Mouse (Mus musculus): Measurements from ENCODE around the gene Ocm. TPM values are rescaled to one million over a fixed set of nuclear protein-coding genes. Genes with fewer than 3 reads are reported as not detected.

The Ocm gene
- polyA plus RNA-seq, 1 experiment from 2014 or later = 5.9 TPM

DNA sequence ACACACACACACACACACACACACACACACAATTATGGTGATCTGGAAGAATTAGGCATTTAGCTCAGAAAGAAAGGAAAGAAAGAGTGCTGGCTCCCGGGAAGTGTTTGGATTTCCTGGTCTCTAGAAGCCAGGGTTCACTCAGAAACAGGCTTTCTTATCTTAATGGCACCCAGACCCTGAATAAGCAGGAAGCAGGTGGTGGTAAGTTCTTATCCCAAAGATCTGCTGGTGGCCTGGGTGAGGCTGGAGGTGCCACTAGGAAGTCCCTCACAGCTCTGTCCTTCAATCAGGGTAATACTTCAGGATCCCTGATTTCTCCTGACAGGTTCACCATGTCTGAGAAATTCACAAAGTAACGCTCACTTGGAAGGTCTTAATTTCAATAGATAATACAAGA, 44.1 kb downstream of the Ocm start:
- peaks cover 16% of the 10 kb centered on the region; the same call in 1 of the 2 replicates for H3K36me3 ChIP-seq (ENCODE audit: insufficient read depth, low read length)
- 73% methylated on average over 2 of the region's 2 CpGs for WGBS
- no peak for TF ChIP-seq CTCF (IDR thresholded peaks at IDR 0.05; ENCODE audit: low read depth)
- no peak overlapping the region for H3K4me2 ChIP-seq (ENCODE audit: low read length)
- H3K4me3 ChIP-seq (replicated peaks; ENCODE audit: low read depth, low read length) = no peak overlapping the region
- no peak overlapping the region for H3K9ac ChIP-seq (ENCODE audit: low read depth, low read length)
- H3K27ac ChIP-seq = no peak overlapping the region
- no peak for ATAC-seq (replicated peaks; ENCODE audit: low FRiP score, low read depth)
- H3K9me3 ChIP-seq (replicated peaks; ENCODE audit: low read length) = no peaks in the 10 kb centered on the region
- no peak for DNase-seq (ENCODE audit: low spot score)
- H3K4me1 ChIP-seq (replicated peaks; ENCODE audit: insufficient read depth, low read length) = no peaks in the 10 kb centered on the region
- H3K27me3 ChIP-seq (ENCODE audit: insufficient read depth, low read length) = no peaks in the 10 kb centered on the region

DNA sequence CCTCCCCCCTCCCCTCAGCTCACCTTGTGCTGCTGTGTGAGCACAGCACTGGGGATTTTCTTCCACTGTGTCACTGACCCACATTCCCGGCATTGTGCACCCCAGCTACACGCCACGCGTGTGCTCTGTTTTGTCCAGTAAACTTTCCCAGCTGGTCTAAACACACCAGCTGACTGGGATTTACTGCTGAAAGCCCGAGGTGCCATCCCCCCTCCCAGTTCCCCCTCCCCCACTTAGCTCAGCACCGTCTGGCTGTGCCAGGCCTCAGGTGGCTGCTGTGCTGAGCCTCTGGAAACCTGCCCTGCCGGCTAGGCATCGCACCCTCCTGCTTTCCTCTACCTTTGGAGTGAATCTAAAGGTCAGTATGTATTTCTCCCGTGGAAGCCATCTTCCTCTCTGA, 45.6 kb downstream of the Ocm start:
- H3K4me3 ChIP-seq (replicated peaks; ENCODE audit: low read depth, low read length) = no peak overlapping the region
- 19% methylated on average over 9 of the region's 9 CpGs for WGBS
- no peak overlapping the region for H3K27ac ChIP-seq
- H3K4me1 ChIP-seq (replicated peaks; ENCODE audit: insufficient read depth, low read length) = no peaks in the 10 kb centered on the region
- no peak overlapping the region for H3K4me2 ChIP-seq (ENCODE audit: low read length)
- 0 out of 2 replicates have a peak, but pooled peaks cover 7% of the 10 kb centered on the region for H3K36me3 ChIP-seq (ENCODE audit: insufficient read depth, low read length)
- DNase-seq (ENCODE audit: low spot score) (no peak), ATAC-seq (replicated peaks; ENCODE audit: low FRiP score, low read depth) (no peak; the same call in 1 of the 2 replicates)
- no peak overlapping the region for H3K9ac ChIP-seq (ENCODE audit: low read depth, low read length)
- no peak for TF ChIP-seq CTCF (IDR thresholded peaks at IDR 0.05; ENCODE audit: low read depth)
- no peaks in the 10 kb centered on the region for H3K9me3 ChIP-seq (replicated peaks; ENCODE audit: low read length)
- no peaks in the 10 kb centered on the region for H3K27me3 ChIP-seq (ENCODE audit: insufficient read depth, low read length)

DNA sequence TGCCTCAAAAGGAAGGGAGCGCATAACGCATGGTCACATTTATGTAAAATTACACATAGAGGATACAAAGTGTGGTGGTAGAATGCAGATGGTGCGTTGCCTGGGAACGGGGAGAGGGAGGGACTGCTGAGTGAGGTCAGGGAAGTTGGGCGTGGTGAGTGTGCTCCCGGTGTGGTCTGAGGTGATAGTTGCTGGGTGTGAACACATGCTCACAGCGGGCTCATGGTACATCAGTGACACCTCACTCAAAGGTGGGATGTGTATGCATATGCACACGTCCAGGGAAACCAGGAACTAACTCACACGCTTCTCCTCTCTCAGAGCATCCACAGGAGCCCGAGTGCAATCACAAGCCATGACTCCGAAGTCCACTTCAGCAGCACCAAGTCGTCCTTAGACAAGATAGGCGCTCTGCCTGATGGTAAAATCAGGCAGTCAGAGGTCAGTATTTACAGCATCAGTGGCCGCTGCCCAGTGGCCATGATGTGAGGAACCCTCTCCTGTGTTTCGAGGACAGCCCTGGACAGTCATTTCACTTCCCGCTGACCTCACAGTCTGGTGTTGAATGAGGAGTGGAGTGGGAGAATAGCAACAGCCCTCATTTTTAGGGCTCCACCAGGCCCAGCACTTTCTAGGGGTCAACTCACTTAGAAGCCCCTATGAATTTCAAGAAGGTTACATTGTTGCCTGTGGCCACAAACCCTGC, 49.6 kb downstream of the Ocm start:
- Histone ChIP-seq H3K4me2 (ENCODE audit: low read length) (no peak overlapping the region), H3K4me3 (replicated peaks; ENCODE audit: low read depth, low read length) (no peak overlapping the region), H3K27me3 (ENCODE audit: insufficient read depth, low read length) (no peaks in the 10 kb centered on the region), H3K36me3 (ENCODE audit: insufficient read depth, low read length) (no peaks in the 10 kb centered on the region), H3K9ac (ENCODE audit: low read depth, low read length) (no peak overlapping the region), H3K4me1 (replicated peaks; ENCODE audit: insufficient read depth, low read length) (no peaks in the 10 kb centered on the region), H3K9me3 (replicated peaks; ENCODE audit: low read length) (no peaks in the 10 kb centered on the region), H3K27ac (no peak overlapping the region)
- ATAC-seq (replicated peaks; ENCODE audit: low FRiP score, low read depth) = no peak
- WGBS = 73% methylated on average over 16 of the region's 16 CpGs
- no peak for TF ChIP-seq CTCF (IDR thresholded peaks at IDR 0.05; ENCODE audit: low read depth)
- no peak for DNase-seq (ENCODE audit: low spot score)

DNA sequence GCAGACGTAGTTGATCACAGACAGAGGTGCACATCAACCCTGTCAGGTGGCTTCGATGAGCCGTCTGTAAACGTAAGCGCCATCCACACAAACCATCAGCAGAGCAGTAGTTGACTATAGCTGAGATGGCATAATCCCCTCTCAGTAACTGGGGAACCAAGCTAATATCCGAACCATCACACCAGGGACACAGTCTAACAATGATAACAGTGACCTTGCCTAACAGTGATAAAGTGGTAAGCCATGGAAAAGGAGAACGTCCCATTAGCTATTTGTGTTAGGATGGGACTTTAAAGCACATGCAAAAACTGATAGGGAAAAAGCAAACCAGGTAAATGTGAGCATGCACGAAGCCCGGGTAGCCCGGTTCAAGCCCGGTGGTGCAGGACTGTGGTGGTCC, 50.2 kb downstream of the Ocm start:
- no peak for DNase-seq (ENCODE audit: low spot score)
- Histone ChIP-seq H3K4me3 (replicated peaks; ENCODE audit: low read depth, low read length) (no peak overlapping the region), H3K9me3 (replicated peaks; ENCODE audit: low read length) (no peaks in the 10 kb centered on the region), H3K27ac (no peak overlapping the region), H3K4me1 (replicated peaks; ENCODE audit: insufficient read depth, low read length) (no peaks in the 10 kb centered on the region), H3K36me3 (ENCODE audit: insufficient read depth, low read length) (no peaks in the 10 kb centered on the region), H3K4me2 (ENCODE audit: low read length) (no peak overlapping the region), H3K9ac (ENCODE audit: low read depth, low read length) (no peak overlapping the region), H3K27me3 (ENCODE audit: insufficient read depth, low read length) (no peaks in the 10 kb centered on the region)
- 89% methylated on average over 11 of the region's 11 CpGs for WGBS
- no peak for TF ChIP-seq CTCF (IDR thresholded peaks at IDR 0.05; ENCODE audit: low read depth)
- ATAC-seq (replicated peaks; ENCODE audit: low FRiP score, low read depth) = no peak

DNA sequence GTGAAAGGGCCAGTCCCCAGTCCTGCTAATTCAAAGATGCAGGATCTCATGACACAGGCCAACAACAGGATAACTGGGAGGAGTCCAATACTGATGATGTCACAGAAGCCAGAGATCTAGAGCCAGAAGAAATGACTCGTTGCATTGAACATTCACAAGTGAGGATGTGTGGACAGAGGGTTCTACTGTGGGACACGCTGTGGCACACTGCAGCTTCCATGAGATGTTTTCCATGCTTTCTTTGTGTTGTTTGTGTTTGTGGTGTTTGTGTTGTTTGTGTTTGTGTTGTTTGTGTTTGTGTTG, 50.9 kb downstream of the Ocm start:
- no peaks in the 10 kb centered on the region for H3K9me3 ChIP-seq (replicated peaks; ENCODE audit: low read length)
- H3K4me2 ChIP-seq (ENCODE audit: low read length) = no peak overlapping the region
- no peak overlapping the region for H3K27ac ChIP-seq
- DNase-seq (ENCODE audit: low spot score) = no peak
- H3K36me3 ChIP-seq (ENCODE audit: insufficient read depth, low read length) = no peaks in the 10 kb centered on the region
- H3K9ac ChIP-seq (ENCODE audit: low read depth, low read length) = no peak overlapping the region
- no peaks in the 10 kb centered on the region for H3K4me1 ChIP-seq (replicated peaks; ENCODE audit: insufficient read depth, low read length)
- TF ChIP-seq CTCF (IDR thresholded peaks at IDR 0.05; ENCODE audit: low read depth) = no peak
- H3K27me3 ChIP-seq (ENCODE audit: insufficient read depth, low read length) = no peaks in the 10 kb centered on the region
- no peak overlapping the region for H3K4me3 ChIP-seq (replicated peaks; ENCODE audit: low read depth, low read length)
- 57% methylated on average over 2 of the region's 2 CpGs for WGBS
- ATAC-seq (replicated peaks; ENCODE audit: low FRiP score, low read depth) = no peak

DNA sequence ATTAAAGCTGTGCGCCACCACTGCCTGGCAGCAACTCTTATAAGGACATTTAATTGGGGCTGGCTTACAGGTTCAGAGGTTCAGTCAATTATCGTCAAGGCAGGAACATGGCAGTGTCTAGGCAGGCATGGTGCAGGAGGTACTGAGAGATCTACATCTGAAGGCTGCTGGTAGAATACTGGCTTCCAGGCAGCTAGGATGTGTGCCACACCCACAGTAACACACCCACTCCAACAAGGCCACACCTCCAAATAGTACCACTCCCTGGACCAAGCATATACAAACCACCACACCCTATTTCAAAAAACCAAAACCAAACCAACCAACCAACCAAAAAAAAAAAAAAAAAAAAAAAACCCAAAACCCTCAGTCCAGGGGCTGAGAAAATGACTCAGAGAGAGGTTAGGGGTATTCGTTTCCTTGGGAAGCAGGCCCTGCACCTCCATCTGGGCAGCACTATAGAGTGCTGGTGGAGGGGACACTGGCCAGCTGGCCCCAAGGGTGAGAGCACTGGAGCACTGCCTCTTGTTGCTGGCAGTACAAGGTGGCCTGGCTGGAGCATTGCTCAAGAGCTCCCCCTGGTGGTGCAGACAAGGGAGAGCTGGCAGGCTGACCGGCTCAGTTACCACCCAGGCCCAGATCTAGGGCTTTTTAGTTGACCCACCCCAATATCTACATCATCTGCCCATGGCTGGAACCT, 51.4 kb downstream of the Ocm start:
- peak; percentile 87 for TF ChIP-seq CTCF (IDR thresholded peaks at IDR 0.05; ENCODE audit: low read depth)
- Histone ChIP-seq H3K4me2 (ENCODE audit: low read length) (no peak overlapping the region), H3K27ac (no peak overlapping the region), H3K9ac (ENCODE audit: low read depth, low read length) (no peak overlapping the region), H3K4me1 (replicated peaks; ENCODE audit: insufficient read depth, low read length) (no peaks in the 10 kb centered on the region), H3K36me3 (ENCODE audit: insufficient read depth, low read length) (no peaks in the 10 kb centered on the region), H3K4me3 (replicated peaks; ENCODE audit: low read depth, low read length) (no peak overlapping the region), H3K27me3 (ENCODE audit: insufficient read depth, low read length) (no peaks in the 10 kb centered on the region), H3K9me3 (replicated peaks; ENCODE audit: low read length) (no peaks in the 10 kb centered on the region)
- DNase-seq (ENCODE audit: low spot score) (peak; percentile 68), ATAC-seq (replicated peaks; ENCODE audit: low FRiP score, low read depth) (peak; percentile 68)
- 52% methylated on average over 4 of the region's 4 CpGs for WGBS

Measured in kidney, postnatal 0 days (tissue).